Mouse (Mus musculus) E14TG2a.4 (cell line): Measurements from ENCODE around the gene Zfp69.

Source experiments
- H3K27me3 ChIP-seq: 2 replicates; pipeline ENCODE4 v1.6.1; 2014; ENCODE audit warnings: low read length, control low read depth; ENCODE audit not compliant: insufficient read depth
- H3K36me3 ChIP-seq: 2 replicates; pipeline ENCODE4 v1.6.1; 2014; ENCODE audit warnings: low read length, control low read depth; ENCODE audit not compliant: insufficient read depth
- H3K4me1 ChIP-seq: replicated peaks from 2 replicates; pipeline ENCODE4 v1.6.1; 2014; ENCODE audit warnings: low read depth, low read length, control low read depth
- H3K4me3 ChIP-seq: replicated peaks from 2 replicates; pipeline ENCODE4 v1.5.1; 2014; ENCODE audit warnings: mild to moderate bottlenecking, low read length
- H3K9me3 ChIP-seq: 2 replicates; pipeline ENCODE4 v1.6.1; 2014; ENCODE audit warnings: low read length, control low read depth
- CTCF ChIP-seq: conservative IDR thresholded peaks from 2 replicates; pipeline ENCODE4 v1.5.1; 2014; ENCODE audit warnings: low read length
- NANOG ChIP-seq: IDR thresholded peaks from 2 replicates; pipeline ENCODE4 v1.6.1; 2014; ENCODE audit warnings: borderline replicate concordance, low read length, mixed read lengths
- POU5F1 ChIP-seq: IDR thresholded peaks from 2 replicates; pipeline ENCODE4 v1.6.1; 2014; ENCODE audit warnings: low read length, borderline replicate concordance

Gene Zfp69

GRCm38 (mm10) chr4:120895226-120895625 lies 56.3 kb downstream of the Zfp69 start:
- Histone ChIP-seq H3K27me3 (no peaks in the 10 kb centered on the region), H3K4me3 (no peak overlapping the region), H3K9me3 (no peaks in the 10 kb centered on the region), H3K36me3 (peaks cover 10% of the 10 kb centered on the region), H3K4me1 (peaks cover 20% of the 10 kb centered on the region)
- TF ChIP-seq POU5F1 (no peak), CTCF (no peak), NANOG (no peak)

GRCm38 (mm10) chr4:120894584-120894983 lies 56.9 kb downstream of the Zfp69 start:
- no peak for TF ChIP-seq CTCF
- no peak for TF ChIP-seq POU5F1
- TF ChIP-seq NANOG, result no peak
- no peak overlapping the region for H3K4me3 ChIP-seq
- no peaks in the 10 kb centered on the region for H3K9me3 ChIP-seq
- H3K27me3 ChIP-seq, result no peaks in the 10 kb centered on the region
- H3K36me3 ChIP-seq, result peaks cover 10% of the 10 kb centered on the region
- peaks cover 20% of the 10 kb centered on the region for H3K4me1 ChIP-seq

GRCm38 (mm10) chr4:120893656-120894401 lies 57.7 kb downstream of the Zfp69 start:
- Histone ChIP-seq H3K9me3 (no peaks in the 10 kb centered on the region), H3K4me3 (no peak overlapping the region), H3K36me3 (peaks cover 10% of the 10 kb centered on the region), H3K4me1 (peaks cover 26% of the 10 kb centered on the region), H3K27me3 (no peaks in the 10 kb centered on the region)
- TF ChIP-seq POU5F1, result no peak
- TF ChIP-seq CTCF, result no peak
- TF ChIP-seq NANOG, result no peak

- no peaks in the 10 kb centered on the region for H3K27me3 ChIP-seq
- peaks cover 10% of the 10 kb centered on the region for H3K36me3 ChIP-seq
- no peak for TF ChIP-seq NANOG
- no peak for TF ChIP-seq POU5F1
- no peak for TF ChIP-seq CTCF
- H3K4me1 ChIP-seq, result peaks cover 33% of the 10 kb centered on the region
- no peak overlapping the region for H3K4me3 ChIP-seq
- H3K9me3 ChIP-seq, result no peaks in the 10 kb centered on the region
Observed at GRCm38 (mm10) chr4:120892516-120892915, 59.0 kb downstream of the Zfp69 start.

- TF ChIP-seq NANOG (no peak), POU5F1 (no peak)
- Histone ChIP-seq H3K4me1 (peaks cover 33% of the 10 kb centered on the region), H3K27me3 (no peaks in the 10 kb centered on the region), H3K36me3 (peaks cover 10% of the 10 kb centered on the region), H3K4me3 (no peak overlapping the region), H3K9me3 (no peaks in the 10 kb centered on the region)
Observed at GRCm38 (mm10) chr4:120891960-120892359, 59.5 kb downstream of the Zfp69 start.

GRCm38 (mm10) chr4:120890754-120891440 lies 60.6 kb downstream of the Zfp69 start:
- no peak overlapping the region for H3K4me3 ChIP-seq
- TF ChIP-seq POU5F1, result no peak
- no peak for TF ChIP-seq CTCF
- no peak for TF ChIP-seq NANOG
- H3K27me3 ChIP-seq, result no peaks in the 10 kb centered on the region
- H3K9me3 ChIP-seq, result no peaks in the 10 kb centered on the region
- H3K4me1 ChIP-seq, result peaks cover 24% of the 10 kb centered on the region
- peaks cover 10% of the 10 kb centered on the region for H3K36me3 ChIP-seq

- peaks cover 21% of the 10 kb centered on the region for H3K4me1 ChIP-seq
- TF ChIP-seq CTCF, result no peak
- TF ChIP-seq POU5F1, result no peak
- TF ChIP-seq NANOG, result no peak
- H3K27me3 ChIP-seq, result no peaks in the 10 kb centered on the region
- H3K4me3 ChIP-seq, result no peak overlapping the region
- peaks cover 10% of the 10 kb centered on the region for H3K36me3 ChIP-seq
- H3K9me3 ChIP-seq, result no peaks in the 10 kb centered on the region
Observed at GRCm38 (mm10) chr4:120888884-120889283, 62.6 kb downstream of the Zfp69 start.

- Histone ChIP-seq H3K4me3 (no peak overlapping the region), H3K4me1 (peaks cover 21% of the 10 kb centered on the region), H3K9me3 (no peaks in the 10 kb centered on the region), H3K27me3 (no peaks in the 10 kb centered on the region), H3K36me3 (peaks cover 10% of the 10 kb centered on the region)
- TF ChIP-seq POU5F1, result no peak
- peak; percentile 54 for TF ChIP-seq CTCF
Observed at GRCm38 (mm10) chr4:120887381-120888112, 64.0 kb downstream of the Zfp69 start.

- peaks cover 7% of the 10 kb centered on the region for H3K36me3 ChIP-seq
- TF ChIP-seq POU5F1, result no peak
- TF ChIP-seq CTCF, result no peak
- TF ChIP-seq NANOG, result no peak
- H3K27me3 ChIP-seq, result no peaks in the 10 kb centered on the region
- H3K4me1 ChIP-seq, result peaks cover 29% of the 10 kb centered on the region
- H3K9me3 ChIP-seq, result no peaks in the 10 kb centered on the region
- no peak overlapping the region for H3K4me3 ChIP-seq
Observed at GRCm38 (mm10) chr4:120886811-120887210, 64.7 kb downstream of the Zfp69 start.
